Mouse (Mus musculus): ENCODE measurements around the gene Cldnd2. TPM values are rescaled to one million over a fixed set of nuclear protein-coding genes. Genes with fewer than 3 reads are reported as not detected.

Cldnd2 gene
- polyA plus RNA-seq, 1 experiment, result 279 TPM

DNA sequence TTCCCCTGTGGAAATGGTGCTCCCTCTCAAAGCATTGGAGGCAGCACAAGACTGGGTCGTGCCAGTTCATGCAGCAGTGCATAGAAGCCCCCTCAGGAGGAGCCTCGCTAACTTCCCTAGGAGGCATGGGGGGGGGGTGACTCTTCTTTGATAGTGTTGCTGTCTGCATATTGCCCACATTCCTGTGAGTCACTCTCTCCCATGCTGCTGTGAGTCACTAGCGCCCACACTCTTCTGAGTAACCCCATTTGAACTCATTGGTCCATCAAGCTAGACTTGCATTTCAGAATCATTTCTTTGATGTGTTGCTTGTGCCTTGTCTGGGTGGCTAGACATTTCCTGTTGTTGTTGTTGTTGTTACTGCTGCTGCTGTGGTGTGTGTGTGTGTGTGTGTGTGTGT, 40.6 kb downstream of the Cldnd2 start:
- Histone ChIP-seq H3K27me3 (ENCODE audit: control insufficient read depth, insufficient read depth, low read length) (no peaks in the 10 kb centered on the region), H3K4me3 (ENCODE audit: control insufficient read depth, low read depth, low read length) (no peak overlapping the region), H3K36me3 (ENCODE audit: control insufficient read depth, insufficient read depth, low read length) (no peaks in the 10 kb centered on the region), H3K27ac (ENCODE audit: control insufficient read depth, insufficient read depth, low read depth, low read length) (no peak overlapping the region), H3K4me1 (ENCODE audit: control insufficient read depth, insufficient read depth, low read length) (peaks cover 6% of the 10 kb centered on the region)
- TF ChIP-seq POLR2A (IDR thresholded peaks at IDR 0.05; ENCODE audit: control insufficient read depth, low read depth, low read length), result no peak
- no peak for TF ChIP-seq CTCF (IDR thresholded peaks at IDR 0.05; ENCODE audit: control insufficient read depth, insufficient read depth, insufficient replicate concordance, low read depth, low read length)

DNA sequence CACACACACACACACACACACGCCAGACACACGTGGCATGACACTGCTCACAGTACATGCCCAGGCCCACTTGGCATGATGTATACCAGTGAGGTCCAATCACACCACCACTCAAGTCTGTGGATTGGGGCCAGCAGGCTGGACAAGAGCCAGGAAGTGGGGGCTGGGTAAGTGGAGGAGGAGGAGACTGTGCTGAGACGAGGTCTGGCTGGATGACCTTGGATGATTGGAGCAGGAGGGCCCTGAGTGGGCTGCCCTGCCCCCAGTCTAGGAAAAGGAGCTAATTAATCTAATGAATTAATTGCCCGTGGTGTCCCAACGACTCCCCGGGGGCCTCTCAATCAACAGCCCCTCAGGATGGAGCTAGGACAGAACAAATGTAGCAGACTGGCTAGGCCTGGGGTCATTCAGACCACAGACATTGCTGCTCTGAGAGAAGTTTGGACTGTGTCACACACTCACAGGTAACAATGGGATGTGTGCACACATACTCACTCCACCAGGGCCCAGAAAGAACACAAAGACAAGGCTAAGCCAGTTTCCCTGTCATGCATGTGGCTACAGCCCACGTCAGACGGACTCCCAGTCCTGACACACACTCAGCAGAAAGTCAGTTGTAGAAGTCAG, 41.6 kb downstream of the Cldnd2 start:
- no peak for TF ChIP-seq POLR2A (IDR thresholded peaks at IDR 0.05; ENCODE audit: control insufficient read depth, low read depth, low read length)
- TF ChIP-seq CTCF (IDR thresholded peaks at IDR 0.05; ENCODE audit: control insufficient read depth, insufficient read depth, insufficient replicate concordance, low read depth, low read length), result no peak
- no peaks in the 10 kb centered on the region for H3K36me3 ChIP-seq (ENCODE audit: control insufficient read depth, insufficient read depth, low read length)
- no peaks in the 10 kb centered on the region for H3K4me1 ChIP-seq (ENCODE audit: control insufficient read depth, insufficient read depth, low read length)
- H3K27me3 ChIP-seq (ENCODE audit: control insufficient read depth, insufficient read depth, low read length), result no peaks in the 10 kb centered on the region
- no peak overlapping the region for H3K4me3 ChIP-seq (ENCODE audit: control insufficient read depth, low read depth, low read length)
- H3K27ac ChIP-seq (ENCODE audit: control insufficient read depth, insufficient read depth, low read depth, low read length), result no peak overlapping the region

DNA sequence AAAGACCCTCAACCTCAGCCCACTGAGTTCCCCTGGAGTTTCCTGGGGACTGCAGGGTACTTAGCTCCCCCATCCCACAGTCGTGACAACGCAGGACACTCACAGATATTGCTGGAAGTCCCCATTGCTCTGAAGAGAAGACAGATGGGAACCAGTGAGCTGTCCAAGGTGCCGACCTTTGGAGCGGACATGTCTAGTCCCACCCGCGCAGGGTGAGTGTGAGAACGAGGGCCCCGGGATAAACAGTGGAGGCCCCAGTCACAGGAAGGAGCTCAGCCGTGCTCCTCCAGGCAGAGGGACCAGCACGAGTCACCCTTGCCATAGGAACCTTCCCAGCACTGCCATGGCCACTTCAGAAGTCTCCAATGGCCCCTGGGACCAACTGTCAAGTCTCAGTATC, 42.7 kb downstream of the Cldnd2 start:
- Histone ChIP-seq H3K4me3 (ENCODE audit: control insufficient read depth, low read depth, low read length) (no peak overlapping the region), H3K27me3 (ENCODE audit: control insufficient read depth, insufficient read depth, low read length) (no peaks in the 10 kb centered on the region), H3K4me1 (ENCODE audit: control insufficient read depth, insufficient read depth, low read length) (no peaks in the 10 kb centered on the region), H3K36me3 (ENCODE audit: control insufficient read depth, insufficient read depth, low read length) (no peaks in the 10 kb centered on the region), H3K27ac (ENCODE audit: control insufficient read depth, insufficient read depth, low read depth, low read length) (no peak overlapping the region)
- TF ChIP-seq POLR2A (IDR thresholded peaks at IDR 0.05; ENCODE audit: control insufficient read depth, low read depth, low read length) (no peak), CTCF (IDR thresholded peaks at IDR 0.05; ENCODE audit: control insufficient read depth, insufficient read depth, insufficient replicate concordance, low read depth, low read length) (no peak)

DNA sequence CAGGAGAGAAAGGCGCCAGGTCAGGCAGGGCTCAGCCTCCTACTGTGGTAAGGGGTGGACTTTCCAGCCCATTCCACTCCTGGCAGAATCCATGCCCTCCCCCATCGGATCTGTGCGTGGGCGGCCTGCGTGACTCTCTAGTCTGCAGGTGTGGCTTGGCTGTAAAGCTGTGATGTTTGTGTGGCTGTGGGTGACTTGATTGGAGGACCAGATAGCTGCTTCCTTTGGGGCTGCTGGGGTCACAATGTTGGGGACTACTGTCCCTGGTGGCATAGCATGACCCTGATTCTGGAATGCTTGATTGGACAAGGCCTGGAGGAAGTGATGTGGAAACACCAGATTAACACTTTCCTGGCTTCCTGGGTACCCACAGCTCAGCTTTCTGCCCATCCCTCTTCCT, 48.1 kb downstream of the Cldnd2 start:
- TF ChIP-seq POLR2A (IDR thresholded peaks at IDR 0.05; ENCODE audit: control insufficient read depth, low read depth, low read length), result no peak
- no peak for TF ChIP-seq CTCF (IDR thresholded peaks at IDR 0.05; ENCODE audit: control insufficient read depth, insufficient read depth, insufficient replicate concordance, low read depth, low read length)
- Histone ChIP-seq H3K4me1 (ENCODE audit: control insufficient read depth, insufficient read depth, low read length) (peaks cover 12% of the 10 kb centered on the region), H3K4me3 (ENCODE audit: control insufficient read depth, low read depth, low read length) (no peak overlapping the region), H3K27me3 (ENCODE audit: control insufficient read depth, insufficient read depth, low read length) (no peaks in the 10 kb centered on the region), H3K27ac (ENCODE audit: control insufficient read depth, insufficient read depth, low read depth, low read length) (no peak overlapping the region), H3K36me3 (ENCODE audit: control insufficient read depth, insufficient read depth, low read length) (no peaks in the 10 kb centered on the region)

DNA sequence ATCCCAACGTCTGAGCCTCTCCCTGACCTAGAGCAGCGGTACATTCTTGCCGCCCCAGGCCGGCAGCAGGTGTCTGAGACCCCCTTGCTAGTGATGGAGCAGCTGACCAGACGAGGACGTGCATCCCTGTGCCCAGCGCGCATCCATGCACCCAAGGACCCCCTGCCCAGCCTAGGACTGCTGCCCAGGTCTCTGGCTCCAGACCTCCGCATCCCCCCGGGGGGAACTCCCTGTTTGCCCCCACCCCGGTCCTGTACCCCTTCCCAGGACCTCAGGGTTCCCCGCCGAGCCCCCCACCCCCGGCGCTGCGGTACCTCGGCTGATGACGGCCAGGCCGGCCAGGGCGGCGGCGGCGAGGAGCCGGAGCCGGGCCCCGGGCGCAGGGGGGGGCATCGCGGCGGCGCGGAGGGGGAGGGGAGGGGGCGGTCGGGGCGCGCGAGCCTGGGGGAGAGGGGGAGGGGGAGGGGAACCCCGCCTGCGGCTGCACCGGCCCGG, 49.1 kb downstream of the Cldnd2 start, which contains the start of gene Iglon5:
Iglon5 (minus strand) TSS at position 445 of the 495 bp plus-strand sequence.
- peak within 1 kb of the TSS; percentile 34; the same call in 1 of the 2 replicates for H3K27ac ChIP-seq (ENCODE audit: control insufficient read depth, insufficient read depth, low read depth, low read length)
- H3K4me1 ChIP-seq (ENCODE audit: control insufficient read depth, insufficient read depth, low read length), result peaks cover 12% of the 10 kb centered on the region
- no peak for TF ChIP-seq CTCF (IDR thresholded peaks at IDR 0.05; ENCODE audit: control insufficient read depth, insufficient read depth, insufficient replicate concordance, low read depth, low read length)
- TF ChIP-seq POLR2A (IDR thresholded peaks at IDR 0.05; ENCODE audit: control insufficient read depth, low read depth, low read length), result no peak
- H3K27me3 ChIP-seq (ENCODE audit: control insufficient read depth, insufficient read depth, low read length), result no peaks in the 10 kb centered on the region
- no peaks in the 10 kb centered on the region for H3K36me3 ChIP-seq (ENCODE audit: control insufficient read depth, insufficient read depth, low read length)
- peak within 1 kb of the TSS; percentile 58 for H3K4me3 ChIP-seq (ENCODE audit: control insufficient read depth, low read depth, low read length)

DNA sequence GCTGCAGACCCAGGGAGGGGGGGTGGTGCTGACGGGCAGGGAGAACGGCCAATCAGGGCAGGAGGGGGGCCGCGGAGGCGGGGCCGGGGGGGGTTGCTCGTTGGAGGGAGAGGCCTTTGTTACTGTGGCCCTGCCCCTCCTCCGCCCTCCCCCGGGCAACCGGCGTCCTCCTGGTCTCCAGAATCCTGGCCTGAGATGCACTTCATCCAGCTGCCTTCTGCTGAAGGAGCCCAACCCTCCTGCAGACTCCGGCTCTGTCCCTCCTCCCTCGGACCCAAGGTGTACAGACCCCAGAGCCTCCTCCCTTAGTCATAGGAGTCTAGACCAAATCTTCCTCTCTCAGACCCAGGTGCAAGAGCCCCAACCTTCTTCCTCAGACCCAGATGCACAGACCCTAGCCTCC, 49.6 kb downstream of the Cldnd2 start:
- Histone ChIP-seq H3K4me3 (ENCODE audit: control insufficient read depth, low read depth, low read length) (peak overlapping the region; percentile 58), H3K4me1 (ENCODE audit: control insufficient read depth, insufficient read depth, low read length) (peaks cover 16% of the 10 kb centered on the region), H3K27ac (ENCODE audit: control insufficient read depth, insufficient read depth, low read depth, low read length) (peak overlapping the region; percentile 34; the same call in 1 of the 2 replicates), H3K27me3 (ENCODE audit: control insufficient read depth, insufficient read depth, low read length) (no peaks in the 10 kb centered on the region), H3K36me3 (ENCODE audit: control insufficient read depth, insufficient read depth, low read length) (no peaks in the 10 kb centered on the region)
- TF ChIP-seq CTCF (IDR thresholded peaks at IDR 0.05; ENCODE audit: control insufficient read depth, insufficient read depth, insufficient replicate concordance, low read depth, low read length) (no peak), POLR2A (IDR thresholded peaks at IDR 0.05; ENCODE audit: control insufficient read depth, low read depth, low read length) (no peak)

DNA sequence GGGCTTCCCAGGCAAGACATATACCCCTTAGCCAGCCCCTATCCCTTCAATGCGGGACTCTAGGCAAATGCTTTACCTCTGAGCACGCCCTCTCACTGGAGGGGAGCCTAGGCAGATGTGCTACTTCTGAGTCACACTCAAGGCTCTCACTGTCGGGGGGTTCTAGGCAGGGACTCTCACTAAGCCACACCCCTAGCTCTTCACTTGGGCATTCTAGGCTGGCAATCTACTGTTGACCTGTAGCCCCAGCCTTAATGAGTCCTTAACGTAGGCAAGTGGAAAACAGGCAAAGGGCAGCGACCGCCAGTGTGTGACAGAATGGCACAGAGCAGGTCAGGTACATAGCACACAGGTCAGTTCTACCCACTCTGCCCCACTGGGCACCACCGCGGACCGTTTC, 50.3 kb downstream of the Cldnd2 start:
- Histone ChIP-seq H3K4me3 (ENCODE audit: control insufficient read depth, low read depth, low read length) (no peak overlapping the region), H3K27ac (ENCODE audit: control insufficient read depth, insufficient read depth, low read depth, low read length) (no peak overlapping the region), H3K27me3 (ENCODE audit: control insufficient read depth, insufficient read depth, low read length) (no peaks in the 10 kb centered on the region), H3K36me3 (ENCODE audit: control insufficient read depth, insufficient read depth, low read length) (no peaks in the 10 kb centered on the region), H3K4me1 (ENCODE audit: control insufficient read depth, insufficient read depth, low read length) (peaks cover 17% of the 10 kb centered on the region)
- TF ChIP-seq CTCF (IDR thresholded peaks at IDR 0.05; ENCODE audit: control insufficient read depth, insufficient read depth, insufficient replicate concordance, low read depth, low read length), result no peak
- TF ChIP-seq POLR2A (IDR thresholded peaks at IDR 0.05; ENCODE audit: control insufficient read depth, low read depth, low read length), result no peak

Other genes with a start within 250 kb of the Cldnd2 start
- gene Zfp715, start 127.5 kb upstream of the Cldnd2 start, polyA plus RNA-seq (2012; rRNA removed), result 6.7 TPM in 2 replicates
- gene Siglecf, start 89.4 kb upstream of the Cldnd2 start, polyA plus RNA-seq (2012; rRNA removed), result 0.10 and 0.11 TPM in 2 replicates
- gene Siglecg, start 32.6 kb upstream of the Cldnd2 start, polyA plus RNA-seq (2012; rRNA removed), result 0.05 and 0.06 TPM in 2 replicates
- 0.07 TPM in 1 of 2 replicates, not detected in the other for gene Lim2, start 13.1 kb upstream of the Cldnd2 start, polyA plus RNA-seq (2012; rRNA removed)
- gene Nkg7, start 3.7 kb upstream of the Cldnd2 start, polyA plus RNA-seq (2012; rRNA removed), result 0.25 TPM in 1 of 2 replicates, not detected in the other
- gene Etfb, start 3.3 kb downstream of the Cldnd2 start, polyA plus RNA-seq (2012; rRNA removed), result 50.5 and 51.5 TPM in 2 replicates
- 5.4 and 7.5 TPM in 2 replicates for gene Gm45233, start 3.3 kb downstream of the Cldnd2 start, polyA plus RNA-seq (2012; rRNA removed)
- 10.9 and 12.9 TPM in 2 replicates for gene Vsig10l, start 22.4 kb downstream of the Cldnd2 start, polyA plus RNA-seq (2012; rRNA removed)
- 7.4 and 8.1 TPM in 2 replicates for gene Iglon5, start 49.3 kb downstream of the Cldnd2 start, polyA plus RNA-seq (2012; rRNA removed)
- 12.4 and 13.8 TPM in 2 replicates for gene 4931406B18Rik, start 65.2 kb downstream of the Cldnd2 start, polyA plus RNA-seq (2012; rRNA removed)
- gene Cd33, start 103.6 kb downstream of the Cldnd2 start, polyA plus RNA-seq (2012; rRNA removed), result 7.5 and 8.1 TPM in 2 replicates
- 0.19 and 0.23 TPM in 2 replicates for gene Zfp658, start 121.5 kb downstream of the Cldnd2 start, polyA plus RNA-seq (2012; rRNA removed)
- 2.9 and 3.8 TPM in 2 replicates for gene Zfp719, start 138.8 kb downstream of the Cldnd2 start, polyA plus RNA-seq (2012; rRNA removed)
- gene Zfp819, start 166.4 kb downstream of the Cldnd2 start, polyA plus RNA-seq (2012; rRNA removed), result 9.2 and 10.6 TPM in 2 replicates
- gene Ceacam18, start 193.9 kb downstream of the Cldnd2 start, polyA plus RNA-seq (2012; rRNA removed), result 0.16 TPM in 1 of 2 replicates, not detected in the other
- gene Siglece, start 219.4 kb downstream of the Cldnd2 start, polyA plus RNA-seq (2012; rRNA removed), result 4.7 and 6.1 TPM in 2 replicates
- 0.74 and 1.2 TPM in 2 replicates for gene Ctu1, start 231.2 kb downstream of the Cldnd2 start, polyA plus RNA-seq (2012; rRNA removed)
- 0.23 and 0.40 TPM in 2 replicates for gene Klk14, start 249.6 kb downstream of the Cldnd2 start, polyA plus RNA-seq (2012; rRNA removed)

All from testis, adult 2 months (tissue).